Mouse (Mus musculus): ENCODE data around the gene Hnrnpll. TPM values are rescaled to one million over a fixed set of nuclear protein-coding genes. Genes with fewer than 3 reads are reported as not detected.

The Hnrnpll gene
- polyA plus RNA-seq, 1 experiment from 2014 or later = 58.4 TPM

DNA sequence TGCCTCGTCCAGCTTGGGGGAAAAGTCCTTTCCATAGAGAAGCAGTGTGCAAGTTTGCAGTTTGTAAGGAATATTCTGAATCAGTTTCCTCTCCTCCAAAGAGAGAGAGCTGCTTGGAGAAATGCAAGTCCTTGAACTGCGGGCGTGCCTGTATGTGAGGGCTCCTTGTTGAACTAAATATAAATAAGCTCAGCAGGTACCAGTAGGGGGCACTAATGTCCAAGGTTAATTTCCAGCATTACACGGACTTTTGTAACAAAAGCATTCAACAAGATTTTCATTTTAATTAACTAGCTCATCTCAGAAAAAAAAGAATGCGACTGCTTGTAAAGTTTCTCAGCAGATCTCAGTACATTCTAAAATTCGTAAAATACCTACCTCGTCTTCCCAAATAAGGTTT lies 13.9 kb downstream of the Hnrnpll start:
- no peaks in the 10 kb centered on the region for H3K27me3 ChIP-seq (replicated peaks; ENCODE audit: control insufficient read depth, insufficient read depth, low read length)
- H3K9me3 ChIP-seq (ENCODE audit: control insufficient read depth, low read length) = no peaks in the 10 kb centered on the region
- no peak overlapping the region for H3K4me3 ChIP-seq (ENCODE audit: low read depth, low read length)
- H3K4me1 ChIP-seq (replicated peaks; ENCODE audit: control insufficient read depth, insufficient read depth, low read length) = no peaks in the 10 kb centered on the region
- DNase-seq (ENCODE audit: low spot score) (peak; percentile 76), ATAC-seq (replicated peaks; ENCODE audit: low FRiP score, low TSS enrichment, low read depth) (no peak)
- WGBS = 70% methylated on average over 7 of the region's 7 CpGs
- no peak overlapping the region for H3K4me2 ChIP-seq (ENCODE audit: low read length)
- peaks cover 88% of the 10 kb centered on the region for H3K36me3 ChIP-seq (ENCODE audit: control insufficient read depth, insufficient read depth, low read length)
- no peak overlapping the region for H3K27ac ChIP-seq (ENCODE audit: low read depth)
- no peak overlapping the region for H3K9ac ChIP-seq (ENCODE audit: low read length)

DNA sequence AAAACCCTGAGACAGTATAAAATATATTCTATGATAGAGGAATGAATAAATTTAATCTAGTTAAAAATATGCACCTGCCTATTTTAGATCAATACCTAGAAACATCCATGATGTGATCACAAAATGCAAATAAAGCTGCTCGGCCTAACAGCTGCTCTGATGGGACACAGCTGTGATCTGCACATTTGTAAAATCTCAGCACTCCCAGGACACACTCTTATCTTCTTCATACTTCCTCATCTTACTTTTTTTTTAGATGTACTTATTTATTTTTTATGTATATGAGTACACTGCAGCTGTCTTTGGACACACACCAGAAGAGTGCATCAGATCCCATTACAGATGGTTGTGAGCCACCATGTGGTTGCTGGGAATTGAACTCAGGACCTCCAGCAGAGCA lies 20.4 kb downstream of the Hnrnpll start:
- no peaks in the 10 kb centered on the region for H3K27me3 ChIP-seq (replicated peaks; ENCODE audit: control insufficient read depth, insufficient read depth, low read length)

DNA sequence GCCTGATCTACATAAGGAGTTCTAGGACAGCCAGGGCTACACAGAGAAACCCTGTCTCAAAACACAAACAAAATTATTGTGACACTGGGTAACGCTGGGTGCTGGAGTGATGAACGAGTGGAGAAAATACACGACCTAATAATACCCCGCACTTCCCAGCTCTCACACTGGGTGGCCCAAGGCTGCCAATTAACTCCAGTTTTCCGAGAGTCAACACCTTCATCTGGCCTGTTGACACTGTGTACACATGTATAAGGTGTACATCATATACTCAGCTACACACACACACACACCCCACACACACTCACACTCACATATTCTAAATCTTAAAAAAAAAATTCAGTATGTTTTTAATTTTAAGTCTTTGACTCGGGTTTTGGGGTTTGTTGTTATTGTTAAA lies 33.5 kb downstream of the Hnrnpll start:
- Histone ChIP-seq H3K27me3 (replicated peaks; ENCODE audit: control insufficient read depth, insufficient read depth, low read length) (no peaks in the 10 kb centered on the region), H3K36me3 (ENCODE audit: control insufficient read depth, insufficient read depth, low read length) (peaks cover 56% of the 10 kb centered on the region), H3K9me3 (ENCODE audit: control insufficient read depth, low read length) (no peaks in the 10 kb centered on the region), H3K9ac (ENCODE audit: low read length) (no peak overlapping the region), H3K4me1 (replicated peaks; ENCODE audit: control insufficient read depth, insufficient read depth, low read length) (no peaks in the 10 kb centered on the region), H3K4me3 (ENCODE audit: low read depth, low read length) (no peak overlapping the region), H3K4me2 (ENCODE audit: low read length) (no peak overlapping the region), H3K27ac (ENCODE audit: low read depth) (no peak overlapping the region)
- no peak for ATAC-seq (replicated peaks; ENCODE audit: low FRiP score, low TSS enrichment, low read depth)
- 88% methylated on average over 6 of the region's 6 CpGs for WGBS
- DNase-seq (ENCODE audit: low spot score) = no peak

More for the DNA sequence above, 20.4 kb downstream of the Hnrnpll start:
- ATAC-seq (replicated peaks; ENCODE audit: low FRiP score, low TSS enrichment, low read depth) (no peak), DNase-seq (ENCODE audit: low spot score) (no peak)
- 63% methylated on average over 1 of the region's 1 CpGs for WGBS
- Histone ChIP-seq H3K9ac (ENCODE audit: low read length) (no peak overlapping the region), H3K4me1 (replicated peaks; ENCODE audit: control insufficient read depth, insufficient read depth, low read length) (no peaks in the 10 kb centered on the region), H3K4me3 (ENCODE audit: low read depth, low read length) (no peak overlapping the region), H3K27ac (ENCODE audit: low read depth) (no peak overlapping the region), H3K9me3 (ENCODE audit: control insufficient read depth, low read length) (no peaks in the 10 kb centered on the region), H3K36me3 (ENCODE audit: control insufficient read depth, insufficient read depth, low read length) (peaks cover 74% of the 10 kb centered on the region), H3K4me2 (ENCODE audit: low read length) (no peak overlapping the region)

DNA sequence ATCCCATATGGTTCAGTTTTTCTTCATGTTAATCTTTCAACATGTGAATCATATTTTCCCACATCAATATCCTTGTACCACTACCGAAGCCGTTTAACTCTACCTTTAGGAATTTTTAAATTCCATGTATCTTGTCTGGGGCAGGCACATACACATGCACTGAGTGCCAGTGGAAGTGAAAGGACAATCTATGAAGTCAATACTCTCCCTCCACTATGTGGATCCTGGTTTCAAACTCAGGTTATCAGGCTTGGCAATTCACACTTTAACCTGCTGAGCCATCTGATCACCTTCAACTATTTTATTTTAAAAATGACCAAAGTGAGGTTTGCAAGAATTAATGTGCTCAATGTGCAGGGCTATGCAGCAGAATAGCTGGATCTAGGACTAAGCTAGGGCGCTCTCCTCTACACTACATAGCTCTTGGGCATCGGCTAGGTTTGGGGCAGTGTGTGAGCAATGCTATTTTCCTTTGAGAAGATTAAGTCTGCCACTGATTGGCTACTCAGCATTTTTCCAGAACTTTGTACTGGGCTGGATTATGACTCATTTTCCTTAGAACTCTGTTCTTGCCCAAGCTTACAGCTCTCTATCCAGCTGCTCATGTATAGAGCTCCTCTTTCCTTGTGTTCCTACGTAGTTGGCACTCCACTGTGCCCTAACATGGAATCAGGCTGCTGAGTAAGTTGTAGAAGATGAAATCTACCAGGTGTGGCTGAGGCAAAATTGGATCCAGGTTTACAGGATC lies 35.8 kb downstream of the Hnrnpll start:
- DNase-seq (ENCODE audit: low spot score) = no peak
- H3K27me3 ChIP-seq (replicated peaks; ENCODE audit: control insufficient read depth, insufficient read depth, low read length) = no peaks in the 10 kb centered on the region
- no peak overlapping the region for H3K4me2 ChIP-seq (ENCODE audit: low read length)
- H3K36me3 ChIP-seq (ENCODE audit: control insufficient read depth, insufficient read depth, low read length) = peaks cover 34% of the 10 kb centered on the region
- H3K27ac ChIP-seq (ENCODE audit: low read depth) = no peak overlapping the region
- no peak overlapping the region for H3K4me3 ChIP-seq (ENCODE audit: low read depth, low read length)
- H3K9ac ChIP-seq (ENCODE audit: low read length) = no peak overlapping the region
- no peaks in the 10 kb centered on the region for H3K9me3 ChIP-seq (ENCODE audit: control insufficient read depth, low read length)
- ATAC-seq (replicated peaks; ENCODE audit: low FRiP score, low TSS enrichment, low read depth) = no peak
- no peaks in the 10 kb centered on the region for H3K4me1 ChIP-seq (replicated peaks; ENCODE audit: control insufficient read depth, insufficient read depth, low read length)
- 92% methylated on average over 5 of the region's 5 CpGs for WGBS

DNA sequence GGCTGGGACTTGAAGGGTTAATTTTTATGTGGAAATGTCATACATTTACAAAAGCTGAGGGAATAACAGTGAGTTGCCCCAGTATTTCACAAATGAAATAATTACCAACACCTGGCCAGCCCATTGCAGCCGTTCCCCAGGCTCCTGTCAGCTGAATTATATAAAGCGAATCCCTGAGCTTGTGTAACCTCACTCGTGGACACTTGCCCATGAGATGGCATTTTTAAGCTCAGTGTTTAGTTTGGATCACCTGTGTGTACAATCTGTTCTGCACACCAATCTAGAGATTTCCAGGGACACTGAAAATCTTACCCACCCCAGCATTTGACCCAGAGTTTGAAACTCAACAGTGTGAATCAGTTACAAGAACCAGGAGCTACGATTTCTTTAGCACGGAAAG lies 40.0 kb downstream of the Hnrnpll start:
- Histone ChIP-seq H3K4me2 (ENCODE audit: low read length) (no peak overlapping the region), H3K27ac (ENCODE audit: low read depth) (no peak overlapping the region), H3K4me1 (replicated peaks; ENCODE audit: control insufficient read depth, insufficient read depth, low read length) (no peaks in the 10 kb centered on the region), H3K36me3 (ENCODE audit: control insufficient read depth, insufficient read depth, low read length) (no peaks in the 10 kb centered on the region), H3K9ac (ENCODE audit: low read length) (no peak overlapping the region), H3K9me3 (ENCODE audit: control insufficient read depth, low read length) (no peaks in the 10 kb centered on the region), H3K4me3 (ENCODE audit: low read depth, low read length) (no peak overlapping the region), H3K27me3 (replicated peaks; ENCODE audit: control insufficient read depth, insufficient read depth, low read length) (no peaks in the 10 kb centered on the region)
- no peak for ATAC-seq (replicated peaks; ENCODE audit: low FRiP score, low TSS enrichment, low read depth)
- DNase-seq (ENCODE audit: low spot score) = no peak
- WGBS = 61% methylated on average over 5 of the region's 5 CpGs

DNA sequence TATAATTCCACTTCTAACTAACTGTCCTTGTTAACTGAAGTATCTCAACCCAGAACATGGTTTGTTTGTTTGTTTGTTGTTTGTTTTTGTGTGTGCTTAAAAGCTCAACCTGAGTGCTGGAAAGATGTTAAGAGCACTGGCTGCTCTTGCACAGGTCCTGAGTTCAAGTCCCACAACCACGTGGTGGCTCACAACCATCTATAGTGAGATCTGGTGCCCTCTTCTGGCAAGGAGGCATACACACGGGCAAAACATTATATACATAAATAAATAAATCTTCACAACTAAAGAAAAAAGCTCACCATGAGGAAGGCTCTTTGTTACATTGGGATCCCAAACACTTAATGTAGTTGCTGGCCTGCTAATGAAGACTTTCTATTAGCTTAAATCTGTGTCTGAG lies 41.6 kb downstream of the Hnrnpll start:
- H3K27ac ChIP-seq (ENCODE audit: low read depth) = no peak overlapping the region
- H3K27me3 ChIP-seq (replicated peaks; ENCODE audit: control insufficient read depth, insufficient read depth, low read length) = no peaks in the 10 kb centered on the region
- no peak overlapping the region for H3K9ac ChIP-seq (ENCODE audit: low read length)
- H3K4me2 ChIP-seq (ENCODE audit: low read length) = no peak overlapping the region
- DNase-seq (ENCODE audit: low spot score) (no peak), ATAC-seq (replicated peaks; ENCODE audit: low FRiP score, low TSS enrichment, low read depth) (no peak)
- no peak overlapping the region for H3K4me3 ChIP-seq (ENCODE audit: low read depth, low read length)
- no peaks in the 10 kb centered on the region for H3K36me3 ChIP-seq (ENCODE audit: control insufficient read depth, insufficient read depth, low read length)
- H3K4me1 ChIP-seq (replicated peaks; ENCODE audit: control insufficient read depth, insufficient read depth, low read length) = no peaks in the 10 kb centered on the region
- H3K9me3 ChIP-seq (ENCODE audit: control insufficient read depth, low read length) = no peaks in the 10 kb centered on the region
- WGBS = 68% methylated on average over 2 of the region's 2 CpGs

DNA sequence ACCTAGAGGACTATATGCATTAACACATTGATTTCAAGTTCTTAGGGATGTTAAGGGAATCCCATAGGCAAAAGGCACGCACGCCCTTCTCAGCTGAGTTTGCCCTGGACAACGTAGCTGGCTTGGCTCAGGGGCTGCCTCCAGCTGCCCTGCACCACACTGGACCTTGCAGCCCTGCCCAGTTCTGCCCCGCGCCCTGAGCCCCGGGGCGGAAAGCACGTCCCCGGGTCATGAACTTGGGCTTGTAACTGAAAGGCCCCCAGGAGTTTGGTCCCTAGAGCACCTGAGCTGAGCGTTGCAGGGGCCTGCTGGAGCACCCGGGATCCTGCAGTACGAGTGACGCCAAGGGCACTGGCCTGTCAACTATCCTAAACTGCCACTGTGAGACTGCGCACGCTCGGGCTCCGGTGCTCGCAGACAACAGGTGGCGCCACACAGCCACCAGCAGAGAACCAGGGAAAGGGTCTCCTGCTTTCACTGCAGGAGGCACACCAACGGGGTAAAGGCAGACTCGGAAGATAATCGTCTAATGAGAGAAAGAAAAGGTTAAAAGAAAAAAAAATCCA lies 43.1 kb downstream of the Hnrnpll start:
- H3K9ac ChIP-seq (ENCODE audit: low read length) = no peak overlapping the region
- H3K36me3 ChIP-seq (ENCODE audit: control insufficient read depth, insufficient read depth, low read length) = no peaks in the 10 kb centered on the region
- DNase-seq (ENCODE audit: low spot score) (peak; percentile 62), ATAC-seq (replicated peaks; ENCODE audit: low FRiP score, low TSS enrichment, low read depth) (peak; percentile 52)
- H3K4me2 ChIP-seq (ENCODE audit: low read length) = peak overlapping the region; percentile 41
- no peaks in the 10 kb centered on the region for H3K27me3 ChIP-seq (replicated peaks; ENCODE audit: control insufficient read depth, insufficient read depth, low read length)
- no peak overlapping the region for H3K4me3 ChIP-seq (ENCODE audit: low read depth, low read length)
- WGBS = 8% methylated on average over 22 of the region's 22 CpGs
- H3K27ac ChIP-seq (ENCODE audit: low read depth) = no peak overlapping the region
- H3K4me1 ChIP-seq (replicated peaks; ENCODE audit: control insufficient read depth, insufficient read depth, low read length) = no peaks in the 10 kb centered on the region
- H3K9me3 ChIP-seq (ENCODE audit: control insufficient read depth, low read length) = no peaks in the 10 kb centered on the region

DNA sequence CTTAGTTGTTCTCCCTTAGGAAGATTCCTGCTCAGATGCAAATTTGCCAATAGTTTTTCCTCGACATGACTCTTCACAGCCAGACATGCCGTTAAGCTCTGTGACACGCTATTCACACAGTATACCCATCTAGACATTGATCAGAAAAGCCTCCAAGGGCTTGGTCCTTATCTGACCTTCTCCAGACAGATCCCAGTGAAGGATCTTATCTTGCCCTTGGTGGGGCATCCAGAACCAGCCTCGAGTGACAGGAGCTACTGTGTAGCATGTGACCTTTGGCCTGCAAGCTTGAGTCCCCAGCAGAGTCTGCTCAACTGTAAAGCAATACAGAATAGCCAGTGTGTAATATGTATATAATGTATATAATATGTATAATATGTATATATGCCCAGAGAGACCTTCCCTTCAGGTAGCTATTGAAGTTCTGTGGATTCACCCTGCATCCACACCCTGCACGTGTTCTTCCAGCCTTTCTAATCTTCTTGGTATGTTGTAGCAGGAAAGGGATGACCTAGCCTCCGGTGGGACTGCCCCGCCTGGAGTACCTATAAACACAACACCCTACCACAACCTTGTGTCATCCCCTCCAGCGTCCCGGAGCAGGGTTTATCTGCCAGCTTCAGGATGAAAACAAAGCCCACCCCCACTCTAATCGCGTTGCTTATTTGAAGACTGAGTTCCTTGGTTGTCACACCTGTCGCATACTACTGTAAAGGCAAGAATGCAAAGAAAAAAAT lies 43.7 kb downstream of the Hnrnpll start:
- no peak overlapping the region for H3K4me2 ChIP-seq (ENCODE audit: low read length)

More for the DNA sequence above, 43.7 kb downstream of the Hnrnpll start:
- Histone ChIP-seq H3K4me3 (ENCODE audit: low read depth, low read length) (no peak overlapping the region), H3K4me1 (replicated peaks; ENCODE audit: control insufficient read depth, insufficient read depth, low read length) (no peaks in the 10 kb centered on the region), H3K27ac (ENCODE audit: low read depth) (no peak overlapping the region), H3K36me3 (ENCODE audit: control insufficient read depth, insufficient read depth, low read length) (no peaks in the 10 kb centered on the region), H3K27me3 (replicated peaks; ENCODE audit: control insufficient read depth, insufficient read depth, low read length) (no peaks in the 10 kb centered on the region), H3K9ac (ENCODE audit: low read length) (no peak overlapping the region), H3K9me3 (ENCODE audit: control insufficient read depth, low read length) (no peaks in the 10 kb centered on the region)
- 48% methylated on average over 12 of the region's 12 CpGs for WGBS
- ATAC-seq (replicated peaks; ENCODE audit: low FRiP score, low TSS enrichment, low read depth) (peak; percentile 25; the same call in 1 of the 2 replicates), DNase-seq (ENCODE audit: low spot score) (peak; percentile 53)
